Mouse (Mus musculus): Measurements from ENCODE around the gene Svep1. TPM values are rescaled to one million over a fixed set of nuclear protein-coding genes. Genes with fewer than 3 reads are reported as not detected.

The Svep1 gene
- total and polyA plus RNA-seq, 3 experiments, result not detected

DNA sequence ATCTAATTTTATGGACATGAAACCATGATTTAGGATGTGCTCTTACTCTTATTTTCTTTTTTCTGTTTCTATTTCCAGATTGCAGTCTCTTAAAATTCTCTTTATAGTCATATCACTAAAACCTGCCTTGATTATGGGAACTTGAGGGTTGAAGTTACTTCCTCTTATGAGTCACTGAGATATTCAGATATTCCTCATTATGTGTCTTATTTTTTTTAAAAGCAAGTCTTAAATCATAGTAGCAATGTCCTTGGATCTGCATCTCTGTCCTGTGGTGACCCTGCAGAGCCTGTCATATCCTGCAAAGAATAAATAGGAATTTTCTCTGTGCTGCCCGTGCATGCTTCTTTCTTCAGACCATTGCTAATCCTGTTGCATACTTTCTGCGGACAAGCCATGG lies 166.6 kb downstream of the Svep1 start:
- Histone ChIP-seq H3K36me3 (ENCODE audit: control insufficient read depth in 1 of 2, insufficient read depth in 2 of 2, low read length in 2 of 2) (no peaks in the 10 kb centered on the region), H3K9me3 (replicated peaks; ENCODE audit: insufficient read depth, low read length) (no peaks in the 10 kb centered on the region), H3K27ac (ENCODE audit: control insufficient read depth, low read depth, low read length) (no peak overlapping the region), H3K79me2 (ENCODE audit: control insufficient read depth, insufficient read depth, low read length, poor library complexity) (no peaks in the 10 kb centered on the region), H3K9ac (ENCODE audit: control insufficient read depth, low read depth, low read length, poor library complexity, severe bottlenecking) (no peak overlapping the region), H3K4me1 (ENCODE audit: control insufficient read depth in 1 of 2, insufficient read depth in 2 of 2, low read length in 2 of 2) (no peaks in the 10 kb centered on the region), H3K27me3 (ENCODE audit: control insufficient read depth in 1 of 2, insufficient read depth in 2 of 2, low read length in 2 of 2) (no peaks in the 10 kb centered on the region; a peak in 1 of 4 replicates), H3K4me3 (ENCODE audit: control insufficient read depth in 1 of 2, insufficient read depth in 1 of 2, low read depth in 2 of 2, low read length in 2 of 2) (no peak overlapping the region)
- TF ChIP-seq CHD1 (IDR thresholded peaks at IDR 0.05; ENCODE audit: low read depth, low read length) (no peak), RCOR1 (IDR thresholded peaks at IDR 0.05; ENCODE audit: low read depth, low read length) (0 out of 2 replicates have a peak, but pooled peaks have one; percentile 19), EP300 (IDR thresholded peaks at IDR 0.05; ENCODE audit: low read depth in 1 of 2, low read length in 2 of 2) (peak in 1 of 2 experiments; percentile 39; a peak in 1 of 4 replicates)
- peak; percentile 15 for DNase-seq (ENCODE audit: low read depth, low spot score)

DNA sequence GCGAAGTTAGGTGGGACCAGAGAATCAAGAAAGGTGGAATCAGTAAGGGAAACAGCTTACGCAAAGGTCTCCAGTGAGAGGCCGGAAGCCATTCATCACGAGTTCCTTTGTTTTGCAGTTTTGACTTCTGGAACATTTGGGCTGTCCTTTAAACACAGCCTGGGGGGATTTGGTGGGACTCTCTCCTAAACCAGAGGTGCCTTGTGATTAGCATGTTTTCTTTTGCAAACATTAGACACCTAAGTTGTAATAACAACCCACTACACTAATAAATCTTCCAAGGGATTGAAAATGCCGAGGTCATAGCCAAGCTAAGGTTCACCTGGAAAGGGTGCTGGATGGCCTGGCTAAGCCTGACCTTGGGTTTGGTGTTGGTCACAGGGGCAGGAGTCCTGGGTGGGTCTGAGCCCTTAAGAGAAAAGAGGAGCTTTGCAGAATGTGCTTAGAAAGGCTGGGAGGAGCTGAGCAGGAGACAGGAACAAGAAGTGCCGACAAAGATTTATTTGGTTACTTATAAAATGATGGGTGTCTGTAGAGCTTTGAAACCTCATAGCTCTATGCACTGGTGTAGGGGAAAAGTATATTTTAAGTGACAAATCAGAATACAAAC lies 169.5 kb downstream of the Svep1 start:
- Histone ChIP-seq H3K36me3 (ENCODE audit: control insufficient read depth in 1 of 2, insufficient read depth in 2 of 2, low read length in 2 of 2) (no peaks in the 10 kb centered on the region), H3K27ac (ENCODE audit: control insufficient read depth, low read depth, low read length) (no peak overlapping the region), H3K79me2 (ENCODE audit: control insufficient read depth, insufficient read depth, low read length, poor library complexity) (no peaks in the 10 kb centered on the region), H3K9ac (ENCODE audit: control insufficient read depth, low read depth, low read length, poor library complexity, severe bottlenecking) (no peak overlapping the region), H3K27me3 (ENCODE audit: control insufficient read depth in 1 of 2, insufficient read depth in 2 of 2, low read length in 2 of 2) (no peaks in the 10 kb centered on the region; a peak in 1 of 4 replicates), H3K4me3 (ENCODE audit: control insufficient read depth in 1 of 2, insufficient read depth in 1 of 2, low read depth in 2 of 2, low read length in 2 of 2) (no peak overlapping the region), H3K9me3 (replicated peaks; ENCODE audit: insufficient read depth, low read length) (no peaks in the 10 kb centered on the region), H3K4me1 (ENCODE audit: control insufficient read depth in 1 of 2, insufficient read depth in 2 of 2, low read length in 2 of 2) (no peaks in the 10 kb centered on the region)
- no peak for TF ChIP-seq MYB (IDR thresholded peaks at IDR 0.05; ENCODE audit: low read depth, low read length)
- no peak for TF ChIP-seq GATA1 (IDR thresholded peaks at IDR 0.05; ENCODE audit: low read depth, low read length)
- no peak for TF ChIP-seq CHD2 (IDR thresholded peaks at IDR 0.05; ENCODE audit: low read length)
- TF ChIP-seq POLR2A (IDR thresholded peaks at IDR 0.05; ENCODE audit: control insufficient read depth in 1 of 2, insufficient read depth in 1 of 2, low read depth in 1 of 2, low read length in 2 of 2, poor library complexity in 1 of 2), result no peak
- no peak for DNase-seq (ENCODE audit: low read depth, low spot score)

DNA sequence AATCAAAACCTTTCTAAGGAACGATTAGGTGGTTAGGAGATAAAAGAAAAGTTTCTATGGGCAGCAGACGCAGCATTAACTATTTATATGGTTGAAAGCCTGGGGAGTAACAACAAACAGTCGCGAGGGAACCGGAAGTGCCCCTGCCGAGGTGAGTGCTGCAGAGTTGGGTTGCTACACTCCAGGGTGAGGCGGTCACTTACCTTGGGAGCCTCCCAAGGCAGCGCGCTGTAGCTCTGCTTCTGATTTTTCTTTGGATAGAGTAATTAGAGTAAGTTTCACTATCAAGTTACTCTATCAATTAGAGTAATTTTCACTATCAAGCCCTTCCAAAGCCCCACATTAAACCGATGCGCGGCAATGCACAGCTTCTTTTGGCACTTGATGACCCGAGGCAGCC lies 172.0 kb downstream of the Svep1 start:
- Histone ChIP-seq H3K27ac (ENCODE audit: control insufficient read depth, low read depth, low read length) (no peak overlapping the region), H3K27me3 (ENCODE audit: control insufficient read depth in 1 of 2, insufficient read depth in 2 of 2, low read length in 2 of 2) (no peaks in the 10 kb centered on the region; a peak in 1 of 4 replicates), H3K36me3 (ENCODE audit: control insufficient read depth in 1 of 2, insufficient read depth in 2 of 2, low read length in 2 of 2) (no peaks in the 10 kb centered on the region), H3K4me1 (ENCODE audit: control insufficient read depth in 1 of 2, insufficient read depth in 2 of 2, low read length in 2 of 2) (no peaks in the 10 kb centered on the region), H3K9me3 (replicated peaks; ENCODE audit: insufficient read depth, low read length) (no peaks in the 10 kb centered on the region), H3K4me3 (ENCODE audit: control insufficient read depth in 1 of 2, insufficient read depth in 1 of 2, low read depth in 2 of 2, low read length in 2 of 2) (no peak overlapping the region), H3K79me2 (ENCODE audit: control insufficient read depth, insufficient read depth, low read length, poor library complexity) (no peaks in the 10 kb centered on the region), H3K9ac (ENCODE audit: control insufficient read depth, low read depth, low read length, poor library complexity, severe bottlenecking) (no peak overlapping the region)
- TF ChIP-seq POLR2AphosphoS5 (IDR thresholded peaks at IDR 0.05; ENCODE audit: borderline replicate concordance, low read depth, low read length) (no peak), JUND (IDR thresholded peaks at IDR 0.05; ENCODE audit: low read depth, low read length) (no peak), ELF1 (IDR thresholded peaks at IDR 0.05; ENCODE audit: low read depth, low read length) (no peak), CHD1 (IDR thresholded peaks at IDR 0.05; ENCODE audit: low read depth, low read length) (no peak), SIN3A (IDR thresholded peaks at IDR 0.05; ENCODE audit: low read length) (no peak), BHLHE40 (IDR thresholded peaks at IDR 0.05; ENCODE audit: borderline replicate concordance, low read depth, low read length) (no peak), MEF2A (IDR thresholded peaks at IDR 0.05; ENCODE audit: extremely low read depth, insufficient replicate concordance, low read depth, low read length, poor library complexity, severe bottlenecking) (no peak), USF1 (IDR thresholded peaks at IDR 0.05; ENCODE audit: low read depth, low read length) (no peak), RCOR1 (IDR thresholded peaks at IDR 0.05; ENCODE audit: low read depth, low read length) (no peak), ZNF384 (IDR thresholded peaks at IDR 0.05; ENCODE audit: low read depth, low read length) (no peak)
- no peak for DNase-seq (ENCODE audit: low read depth, low spot score)

Data from MEL (cell line).